Comparison of ENCODE assay signal across 9 mouse cellular contexts in genomic region chr5:52470991-52471801, GRCm38 (mm10). TPM values are rescaled to one million over a fixed set of nuclear protein-coding genes. Genes with fewer than 3 reads are reported as not detected.
A peak's percentile ranks its signal among the peaks of the same experiment; 100 is the strongest.
DNase-seq lines count a peak whose midpoint lies in the region; ATAC-seq and TF ChIP-seq lines count a peak whose summit lies in the region.
"Had no signal": no experiment of that assay in that cellular context is flagged by ENCODE, and none has a peak within 500 bp of the region (broad histone marks: within the 10 kb centered on the region; RNA-seq: fewer than 3 reads in every experiment).

Gene Ccdc149, minus strand, starts transcription at chr5:52471521.

- no peaks in the 10 kb centered on the region for H3K9me3 ChIP-seq in forebrain, embryonic 10.5 days
- no peaks in the 10 kb centered on the region for H3K9me3 ChIP-seq in heart, embryonic 12.5 days (replicated peaks)
- H3K9me3 ChIP-seq in kidney, embryonic 16.5 days (ENCODE audit: low read length): no peaks in the 10 kb centered on the region
- H3K9me3 ChIP-seq in limb, embryonic 13.5 days: no peaks in the 10 kb centered on the region
- H3K9me3 ChIP-seq in midbrain, embryonic 14.5 days (ENCODE audit: control insufficient read depth, low read length): no peaks in the 10 kb centered on the region
- H3K9me3 ChIP-seq in stomach, postnatal 0 days (ENCODE audit: control insufficient read depth, low read length): no peaks in the 10 kb centered on the region

- H3K36me3 ChIP-seq in forebrain, embryonic 10.5 days (replicated peaks): no peaks in the 10 kb centered on the region
- H3K36me3 ChIP-seq in heart, embryonic 12.5 days: no peaks in the 10 kb centered on the region
- no peaks in the 10 kb centered on the region for H3K36me3 ChIP-seq in kidney, embryonic 16.5 days (ENCODE audit: insufficient read depth, low read length)
- H3K36me3 ChIP-seq in limb, embryonic 13.5 days: no peaks in the 10 kb centered on the region
- H3K36me3 ChIP-seq in midbrain, embryonic 14.5 days (ENCODE audit: control insufficient read depth, insufficient read depth, low read length): no peaks in the 10 kb centered on the region
- no peaks in the 10 kb centered on the region for H3K36me3 ChIP-seq in stomach, postnatal 0 days (ENCODE audit: control insufficient read depth, insufficient read depth, low read length)

- H3K27me3 ChIP-seq in forebrain, embryonic 10.5 days (ENCODE audit: poor library complexity, severe bottlenecking): peaks cover 45% of the 10 kb centered on the region
- no peaks in the 10 kb centered on the region for H3K27me3 ChIP-seq in heart, embryonic 12.5 days (replicated peaks)
- 0 out of 2 replicates have a peak, but pooled peaks cover 5% of the 10 kb centered on the region for H3K27me3 ChIP-seq in kidney, embryonic 16.5 days (ENCODE audit: insufficient read depth, low read length)
- peaks cover 37% of the 10 kb centered on the region for H3K27me3 ChIP-seq in limb, embryonic 13.5 days
- no peaks in the 10 kb centered on the region for H3K27me3 ChIP-seq in midbrain, embryonic 14.5 days (ENCODE audit: control insufficient read depth, insufficient read depth, low read length)
- H3K27me3 ChIP-seq in stomach, postnatal 0 days (ENCODE audit: control insufficient read depth, insufficient read depth, low read length): no peaks in the 10 kb centered on the region

- peaks cover 18% of the 10 kb centered on the region for H3K4me1 ChIP-seq in forebrain, embryonic 10.5 days
- H3K4me1 ChIP-seq in heart, embryonic 12.5 days (replicated peaks): peaks cover 5% of the 10 kb centered on the region; the same call in 1 of the 2 replicates
- peaks cover 15% of the 10 kb centered on the region; the same call in 1 of the 2 replicates for H3K4me1 ChIP-seq in kidney, embryonic 16.5 days (ENCODE audit: insufficient read depth, low read length)
- H3K4me1 ChIP-seq in limb, embryonic 13.5 days: 0 out of 2 replicates have a peak, but pooled peaks cover 14% of the 10 kb centered on the region
- peaks cover 6% of the 10 kb centered on the region for H3K4me1 ChIP-seq in midbrain, embryonic 14.5 days (ENCODE audit: control insufficient read depth, insufficient read depth, low read length)
- H3K4me1 ChIP-seq in stomach, postnatal 0 days (replicated peaks; ENCODE audit: control insufficient read depth, insufficient read depth): no peaks in the 10 kb centered on the region

- TF ChIP-seq CTCF in stomach, postnatal 0 days (IDR thresholded peaks at IDR 0.05; ENCODE audit: low read depth): no peak

- no peak for TF ChIP-seq EP300 in stomach, postnatal 0 days (optimal IDR thresholded peaks at IDR 0.05)

- no peak for ATAC-seq in CD4-positive, CD25-positive, alpha-beta regulatory T cell, adult 4 months
- ATAC-seq in heart, embryonic 12.5 days (ENCODE audit: insufficient number of reproducible peaks, low FRiP score): peak; percentile 65
- peak; percentile 95 for ATAC-seq in kidney, embryonic 16.5 days (ENCODE audit: low FRiP score, low TSS enrichment)
- ATAC-seq in limb, embryonic 13.5 days (ENCODE audit: low FRiP score, low read depth): peak; percentile 87
- peak; percentile 92 for ATAC-seq in midbrain, embryonic 14.5 days (ENCODE audit: low FRiP score, low TSS enrichment)
- peak; percentile 97 for ATAC-seq in stomach, postnatal 0 days (ENCODE audit: low FRiP score, low TSS enrichment)

- H3K27ac ChIP-seq in forebrain, embryonic 10.5 days: peak within 1 kb of the TSS; percentile 90
- H3K27ac ChIP-seq in heart, embryonic 12.5 days (ENCODE audit: poor library complexity, severe bottlenecking): no peak within 1 kb of the TSS
- peak within 1 kb of the TSS; percentile 71 for H3K27ac ChIP-seq in kidney, embryonic 16.5 days (ENCODE audit: low read length)
- H3K27ac ChIP-seq in limb, embryonic 13.5 days: no peak within 1 kb of the TSS
- H3K27ac ChIP-seq in midbrain, embryonic 14.5 days (replicated peaks; ENCODE audit: low read depth, low read length): peak within 1 kb of the TSS; percentile 89
- peak within 1 kb of the TSS; percentile 85 for H3K27ac ChIP-seq in stomach, postnatal 0 days (replicated peaks)

- peak within 1 kb of the TSS; percentile 83 for H3K9ac ChIP-seq in heart, embryonic 12.5 days
- H3K9ac ChIP-seq in kidney, embryonic 16.5 days (replicated peaks; ENCODE audit: low read length): peak within 1 kb of the TSS; percentile 85
- peak within 1 kb of the TSS; percentile 75 for H3K9ac ChIP-seq in limb, embryonic 13.5 days
- H3K9ac ChIP-seq in midbrain, embryonic 14.5 days (replicated peaks; ENCODE audit: low read length): peak within 1 kb of the TSS; percentile 91
- peak within 1 kb of the TSS; percentile 80 for H3K9ac ChIP-seq in stomach, postnatal 0 days (ENCODE audit: low read length)

- peak within 1 kb of the TSS; percentile 87 for H3K4me2 ChIP-seq in heart, embryonic 12.5 days
- H3K4me2 ChIP-seq in kidney, embryonic 16.5 days (replicated peaks; ENCODE audit: low read depth, low read length): peak within 1 kb of the TSS; percentile 81
- H3K4me2 ChIP-seq in limb, embryonic 13.5 days (replicated peaks): peak within 1 kb of the TSS; percentile 93
- peak within 1 kb of the TSS; percentile 84 for H3K4me2 ChIP-seq in midbrain, embryonic 14.5 days (ENCODE audit: low read length)
- H3K4me2 ChIP-seq in stomach, postnatal 0 days (replicated peaks; ENCODE audit: low read depth): peak within 1 kb of the TSS; percentile 94

- H3K4me3 ChIP-seq in forebrain, embryonic 10.5 days: peak within 1 kb of the TSS; percentile 80
- peak within 1 kb of the TSS; percentile 75 for H3K4me3 ChIP-seq in heart, embryonic 12.5 days
- H3K4me3 ChIP-seq in kidney, embryonic 16.5 days (ENCODE audit: low read length): peak within 1 kb of the TSS; percentile 73
- peak within 1 kb of the TSS; percentile 64 for H3K4me3 ChIP-seq in limb, embryonic 13.5 days
- peak within 1 kb of the TSS; percentile 72 for H3K4me3 ChIP-seq in midbrain, embryonic 14.5 days (replicated peaks; ENCODE audit: low read depth, low read length)
- peak within 1 kb of the TSS; percentile 70 for H3K4me3 ChIP-seq in stomach, postnatal 0 days (ENCODE audit: low read depth, low read length)
- H3K4me3 ChIP-seq: myocyte had no signal

- under 1% methylated on average over 49 of the region's 65 CpGs for WGBS in forebrain, embryonic 10.5 days
- 1% methylated on average over 49 of the region's 65 CpGs for WGBS in heart, embryonic 12.5 days
- WGBS in kidney, embryonic 16.5 days: 1% methylated on average over 36 of the region's 65 CpGs
- WGBS in limb, embryonic 13.5 days: under 1% methylated on average over 51 of the region's 65 CpGs
- under 1% methylated on average over 64 of the region's 65 CpGs for WGBS in midbrain, embryonic 14.5 days
- WGBS in stomach, postnatal 0 days: under 1% methylated on average over 53 of the region's 65 CpGs

- peak; percentile 1 for DNase-seq in CD4-positive, CD25-positive, alpha-beta regulatory T cell, adult 2 months (ENCODE audit: low read depth, low spot score)
- peak; percentile 72 for DNase-seq in forebrain, embryonic 10.5 days (ENCODE audit: extremely low spot score, low spot score)
- DNase-seq in midbrain, embryonic 14.5 days: peak; percentile 87
- DNase-seq in stomach, postnatal 0 days (ENCODE audit: low spot score): peak; percentile 89

RNA-seq across cellular contexts. Expression of gene Ccdc149, which starts in this region (rescaled TPM):
- not detected for polyA plus RNA-seq in CD4-positive, CD25-positive, alpha-beta regulatory T cell, adult 4 months (2017; shearing (Covaris generic))
- polyA plus RNA-seq in forebrain, embryonic 10.5 days (2016; fragmentation: Nextera tagmentation; extraction: Ambion mirVana): 1.5 and 2.7 TPM in 2 replicates
- 2.6 and 3.1 TPM in 2 replicates for polyA plus RNA-seq in heart, embryonic 12.5 days (2016; fragmentation: Nextera tagmentation; extraction: Ambion mirVana)
- 3.4 and 3.5 TPM in 2 replicates for polyA plus RNA-seq in kidney, embryonic 16.5 days (2015; fragmentation: Nextera tagmentation; extraction: Ambion mirVana)
- 1.8 and 2.2 TPM in 2 replicates for polyA plus RNA-seq in limb, embryonic 13.5 days (2015; fragmentation: Nextera tagmentation; extraction: Ambion mirVana)
- 9.3 and 9.5 TPM in 2 replicates for polyA plus RNA-seq in midbrain, embryonic 14.5 days (2014; fragmentation: Nextera tagmentation; extraction: Ambion mirVana)
- polyA plus RNA-seq in stomach, postnatal 0 days (2015; fragmentation: Nextera tagmentation; extraction: Ambion mirVana): 3.4 and 3.7 TPM in 2 replicates
- polyA plus RNA-seq: myocyte had no signal

Comparison
In these comparisons a context has a peak if more than half of its experiments do, and no peak if none do; other contexts are left out.
1. DNase-seq: peak in every context shown above with its lines; median percentile 89 in stomach, postnatal 0 days; 87 in midbrain, embryonic 14.5 days; 72 in forebrain, embryonic 10.5 days; 1 in CD4-positive, CD25-positive, alpha-beta regulatory T cell, adult 2 months.
2. H3K27ac ChIP-seq: peak in forebrain, embryonic 10.5 days (single experiment), kidney, embryonic 16.5 days (single experiment), midbrain, embryonic 14.5 days (single experiment) and stomach, postnatal 0 days (single experiment); none in heart, embryonic 12.5 days (single experiment) and limb, embryonic 13.5 days (single experiment).
3. Peak in every context shown above with its lines, with median percentiles within 50 percentile points of each other: H3K4me3 ChIP-seq, H3K4me2 ChIP-seq and H3K9ac ChIP-seq.